Mouse (Mus musculus): Measurements from ENCODE around the gene Gm20816.
"Not testable (repeated sequence)": the region's sequence is repeated elsewhere in the genome, so short reads cannot be mapped to it uniquely, and the experiment has no call there.

The Gm20816 gene

DNA sequence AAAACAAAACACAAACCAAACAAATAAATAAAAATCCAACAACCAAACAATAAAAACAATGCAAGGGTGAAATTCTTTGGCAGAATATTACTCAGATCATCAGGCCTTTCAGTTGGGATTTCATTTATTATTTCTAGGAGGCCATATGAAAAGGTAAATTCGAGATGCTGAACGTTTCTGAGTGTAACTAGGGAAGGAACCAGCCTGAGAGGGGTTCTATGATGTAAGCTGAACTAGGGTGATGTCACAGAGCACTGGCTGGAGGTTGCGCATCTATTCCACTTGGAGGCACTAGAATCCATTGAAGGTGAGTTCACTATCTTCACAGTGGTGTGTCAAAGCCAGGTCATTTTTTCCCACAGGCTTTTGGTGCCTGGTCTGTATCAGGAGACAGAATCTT is at the start of gene Gm20816:
Gene Gm20816 (plus strand): TSS at position 301 of the 400 bp plus-strand sequence.
- DNase-seq (ENCODE audit: low read depth, low spot score), result not testable (repeated sequence)

Measured in R1 (cell line).